Mouse (Mus musculus) bone marrow, adult 2 months (tissue): ENCODE measurements around the gene Nynrin.
A peak's percentile ranks its signal among the peaks of the same experiment; 100 is the strongest.

Experiments
- CTCF ChIP-seq: fragments of 200-500 bp; IDR thresholded peaks from 2 replicates; pipeline ENCODE4 v1.5.1; 2011; ENCODE audit warnings: low read length, control low read depth; ENCODE audit not compliant: control insufficient read depth, insufficient read depth
- POLR2A ChIP-seq: fragments of 200-500 bp; IDR thresholded peaks from 2 replicates; pipeline ENCODE4 v1.6.1; 2011; ENCODE audit warnings: low read depth, mild to moderate bottlenecking, control low read depth, low read length, borderline replicate concordance; ENCODE audit not compliant: control insufficient read depth

- TF ChIP-seq CTCF (peak; percentile 94), POLR2A (no peak)
These were observed 20.2 kb downstream of the Nynrin start for GRCm38 (mm10) chr14:55873714-55874683.
